ENCODE assay signal across 12 mouse cellular contexts in genomic region chr12:11456632-11457031, GRCm38 (mm10). TPM values are rescaled to one million over a fixed set of nuclear protein-coding genes. Genes with fewer than 3 reads are reported as not detected.
DNase-seq lines count a peak whose midpoint lies in the region; ATAC-seq and TF ChIP-seq lines count a peak whose summit lies in the region.
"Had no signal": no experiment of that assay in that cellular context is flagged by ENCODE, and none has a peak within 500 bp of the region (broad histone marks: within the 10 kb centered on the region; RNA-seq: fewer than 3 reads in every experiment).

No protein-coding gene starts in this region.

- TF ChIP-seq POLR2A in cortical plate, adult 2 months (IDR thresholded peaks at IDR 0.05; ENCODE audit: extremely low read depth, insufficient read depth, low read length): no peak

- no peak overlapping the region for H3K27ac ChIP-seq in intestine, embryonic 14.5 days (ENCODE audit: low read depth)
- no peak overlapping the region for H3K27ac ChIP-seq in intestine, postnatal 0 days (ENCODE audit: low read depth, low read length)
- H3K27ac ChIP-seq in cortical plate, adult 2 months (ENCODE audit: insufficient read depth, low read length): peak overlapping the region; percentile 27; the same call in 1 of the 2 replicates
- H3K27ac ChIP-seq in forebrain, embryonic 13.5 days: no peak overlapping the region
- no peak overlapping the region for H3K27ac ChIP-seq in limb, embryonic 15.5 days

- H3K9me3 ChIP-seq in intestine, embryonic 14.5 days (ENCODE audit: control insufficient read depth, low read length): no peaks in the 10 kb centered on the region
- no peaks in the 10 kb centered on the region for H3K9me3 ChIP-seq in intestine, postnatal 0 days (ENCODE audit: control insufficient read depth)
- H3K9me3 ChIP-seq in forebrain, embryonic 13.5 days (replicated peaks): no peaks in the 10 kb centered on the region
- no peaks in the 10 kb centered on the region for H3K9me3 ChIP-seq in limb, embryonic 15.5 days

- H3K4me2 ChIP-seq in intestine, embryonic 14.5 days (ENCODE audit: low read length): peak overlapping the region; percentile 91
- no peak overlapping the region for H3K4me2 ChIP-seq in intestine, postnatal 0 days (replicated peaks; ENCODE audit: low read depth)
- peak overlapping the region; percentile 85 for H3K4me2 ChIP-seq in forebrain, embryonic 13.5 days
- peak overlapping the region; percentile 93; the same call in 1 of the 2 replicates for H3K4me2 ChIP-seq in limb, embryonic 15.5 days

- no peaks in the 10 kb centered on the region for H3K36me3 ChIP-seq in intestine, embryonic 14.5 days (ENCODE audit: control insufficient read depth, insufficient read depth, low read length)
- no peaks in the 10 kb centered on the region for H3K36me3 ChIP-seq in intestine, postnatal 0 days (ENCODE audit: control insufficient read depth, insufficient read depth)
- no peaks in the 10 kb centered on the region for H3K36me3 ChIP-seq in forebrain, embryonic 13.5 days (ENCODE audit: poor library complexity, severe bottlenecking)
- H3K36me3 ChIP-seq in limb, embryonic 15.5 days: no peaks in the 10 kb centered on the region

- no peak for TF ChIP-seq CTCF in intestine, postnatal 0 days (IDR thresholded peaks at IDR 0.05; ENCODE audit: low read depth)
- TF ChIP-seq CTCF in cortical plate, adult 2 months (IDR thresholded peaks at IDR 0.05; ENCODE audit: extremely low read depth, insufficient read depth, low read length): no peak

- no peak overlapping the region for H3K9ac ChIP-seq in intestine, embryonic 14.5 days (ENCODE audit: low read length)
- H3K9ac ChIP-seq in intestine, postnatal 0 days (ENCODE audit: low read depth, low read length): no peak overlapping the region
- no peak overlapping the region for H3K9ac ChIP-seq in forebrain, embryonic 13.5 days
- H3K9ac ChIP-seq in limb, embryonic 15.5 days: no peak overlapping the region

- H3K4me3 ChIP-seq in intestine, embryonic 14.5 days (ENCODE audit: low read depth, low read length): peak overlapping the region; percentile 51; the same call in 1 of the 2 replicates
- H3K4me3 ChIP-seq in intestine, postnatal 0 days (ENCODE audit: low read depth, low read length): no peak overlapping the region
- H3K4me3 ChIP-seq in cortical plate, adult 2 months (ENCODE audit: insufficient read depth, low read length): peak overlapping the region; percentile 50
- H3K4me3 ChIP-seq in forebrain, embryonic 13.5 days: peak overlapping the region; percentile 59; the same call in 1 of the 2 replicates
- H3K4me3 ChIP-seq in limb, embryonic 15.5 days: no peak overlapping the region

- DNase-seq in intestine, embryonic 14.5 days (ENCODE audit: low spot score): no peak
- DNase-seq in embryo, embryonic 9.5 days (ENCODE audit: extremely low spot score): no peak
- DNase-seq in thymus, postnatal 0 days (ENCODE audit: low spot score): no peak
- no peak for DNase-seq in ovary, adult 18-20 months (ENCODE audit: low spot score)
- DNase-seq: cerebellum, adult 11-12 months; spleen, adult 18-20 months had no signal

- 84% methylated on average over 4 of the region's 4 CpGs for WGBS in intestine, embryonic 14.5 days
- 88% methylated on average over 4 of the region's 4 CpGs for WGBS in intestine, postnatal 0 days
- 87% methylated on average over 4 of the region's 4 CpGs for WGBS in forebrain, embryonic 13.5 days
- WGBS in limb, embryonic 15.5 days: 60% methylated on average over 4 of the region's 4 CpGs

- ATAC-seq in intestine, embryonic 14.5 days (replicated peaks; ENCODE audit: low FRiP score, low TSS enrichment, low read depth): no peak
- no peak for ATAC-seq in intestine, postnatal 0 days
- ATAC-seq in forebrain, embryonic 13.5 days: no peak
- ATAC-seq in limb, embryonic 15.5 days (ENCODE audit: insufficient number of reproducible peaks, low FRiP score, low TSS enrichment, low read depth): no peak
- ATAC-seq: inflammation-experienced regulatory T-cells, adult 6 months had no signal

- H3K27me3 ChIP-seq in intestine, embryonic 14.5 days (replicated peaks; ENCODE audit: control insufficient read depth, insufficient read depth, low read length): 0 out of 2 replicates have a peak, but pooled peaks cover 5% of the 10 kb centered on the region
- H3K27me3 ChIP-seq in intestine, postnatal 0 days (replicated peaks; ENCODE audit: control insufficient read depth, insufficient read depth, low read length): 0 out of 2 replicates have a peak, but pooled peaks cover 4% of the 10 kb centered on the region
- H3K27me3 ChIP-seq in forebrain, embryonic 13.5 days: 0 out of 2 replicates have a peak, but pooled peaks cover 5% of the 10 kb centered on the region
- H3K27me3 ChIP-seq in limb, embryonic 15.5 days: no peaks in the 10 kb centered on the region; the same call in 1 of the 2 replicates

- H3K4me1 ChIP-seq in intestine, embryonic 14.5 days (replicated peaks; ENCODE audit: control insufficient read depth, insufficient read depth, low read length): no peaks in the 10 kb centered on the region
- no peaks in the 10 kb centered on the region for H3K4me1 ChIP-seq in intestine, postnatal 0 days (replicated peaks; ENCODE audit: control insufficient read depth, insufficient read depth, low read length)
- H3K4me1 ChIP-seq in cortical plate, adult 2 months (ENCODE audit: control insufficient read depth, insufficient read depth, low read length): no peaks in the 10 kb centered on the region
- no peaks in the 10 kb centered on the region for H3K4me1 ChIP-seq in forebrain, embryonic 13.5 days
- peaks cover 5% of the 10 kb centered on the region; the same call in 1 of the 2 replicates for H3K4me1 ChIP-seq in limb, embryonic 15.5 days

RNA-seq across cellular contexts. Expression of gene Rad51ap2, which starts 0.8 kb away (rescaled TPM):
- 0.23 and 0.26 TPM in 2 replicates for polyA plus RNA-seq in intestine, embryonic 14.5 days (2014; fragmentation: Nextera tagmentation; extraction: Ambion mirVana)
- 0.04 and 0.08 TPM in 2 replicates for polyA plus RNA-seq in intestine, postnatal 0 days (2015; fragmentation: Nextera tagmentation; extraction: Ambion mirVana)
- 1.2 TPM in 2 replicates for polyA plus RNA-seq in cortical plate, adult 2 months (2012; rRNA removed)
- polyA plus RNA-seq in forebrain, embryonic 13.5 days (2015; fragmentation: Nextera tagmentation; extraction: Ambion mirVana): 0.25 and 0.37 TPM in 2 replicates
- polyA plus RNA-seq in limb, embryonic 15.5 days (2015; fragmentation: Nextera tagmentation; extraction: Ambion mirVana): 0.20 and 0.24 TPM in 2 replicates
- polyA plus RNA-seq in thymus, postnatal 0 days (2015; fragmentation: Nextera tagmentation; extraction: Ambion mirVana): 0.07 TPM in 1 of 2 replicates, not detected in the other
- polyA plus RNA-seq: inflammation-experienced regulatory T-cells, adult 6 months; liver, adult 2 months had no signal

RNA-seq across cellular contexts. Expression of gene Vsnl1, which starts 20.2 kb away (rescaled TPM):
- 0.51 and 0.88 TPM in 2 replicates for polyA plus RNA-seq in intestine, embryonic 14.5 days (2014; fragmentation: Nextera tagmentation; extraction: Ambion mirVana)
- 0.17 and 0.39 TPM in 2 replicates for polyA plus RNA-seq in intestine, postnatal 0 days (2015; fragmentation: Nextera tagmentation; extraction: Ambion mirVana)
- polyA plus RNA-seq in cortical plate, adult 2 months (2012; rRNA removed): 586 and 603 TPM in 2 replicates
- polyA plus RNA-seq in forebrain, embryonic 13.5 days (2015; fragmentation: Nextera tagmentation; extraction: Ambion mirVana): 3.3 and 4.8 TPM in 2 replicates
- polyA plus RNA-seq in limb, embryonic 15.5 days (2015; fragmentation: Nextera tagmentation; extraction: Ambion mirVana): 1.3 and 1.4 TPM in 2 replicates
- polyA plus RNA-seq in thymus, postnatal 0 days (2015; fragmentation: Nextera tagmentation; extraction: Ambion mirVana): 0.14 and 0.17 TPM in 2 replicates
- polyA plus RNA-seq: inflammation-experienced regulatory T-cells, adult 6 months; liver, adult 2 months had no signal

Comparison
In these comparisons a context has a peak if more than half of its experiments do, and no peak if none do; other contexts are left out.
1. H3K4me3 ChIP-seq: peak in intestine, embryonic 14.5 days (single experiment), cortical plate, adult 2 months (single experiment) and forebrain, embryonic 13.5 days (single experiment); none in intestine, postnatal 0 days (single experiment) and limb, embryonic 15.5 days (single experiment).
2. RNA of gene Vsnl1, which starts 20.2 kb away (polyA plus RNA-seq): 586 to 603 TPM in cortical plate, adult 2 months; 3.3 to 4.8 TPM in forebrain, embryonic 13.5 days, 1.3 to 1.4 TPM in limb, embryonic 15.5 days, 0.51 to 0.88 TPM in intestine, embryonic 14.5 days, 0.17 to 0.39 TPM in intestine, postnatal 0 days and 0.14 to 0.17 TPM in thymus, postnatal 0 days; every median in the first group is over 100 times any median in the second.